Mouse (Mus musculus) embryonic facial prominence, embryonic 15.5 days (tissue): Measurements from ENCODE around the gene Fhit. TPM values are rescaled to one million over a fixed set of nuclear protein-coding genes. Genes with fewer than 3 reads are reported as not detected.

Source experiments
- ATAC-seq: fragments of 200-750 bp; cut with Nextera tagmentation; 2 replicates; pipeline ENCODE4 v1.8.0; 2017; ENCODE audit warnings: low read depth, moderate TSS enrichment; ENCODE audit not compliant: insufficient number of reproducible peaks, low FRiP score, low TSS enrichment
- H3K27ac ChIP-seq: fragments of 300-500 bp; sonication (generic); replicated peaks from 2 replicates; pipeline ENCODE4 v1.5.1; 2015; ENCODE audit warnings: mild to moderate bottlenecking, inconsistent platforms
- H3K27me3 ChIP-seq: fragments of 300-500 bp; sonication (generic); 2 replicates; pipeline ENCODE4 v1.6.1; 2015; ENCODE audit warnings: inconsistent platforms
- H3K36me3 ChIP-seq: fragments of 300-500 bp; sonication (generic); 2 replicates; pipeline ENCODE4 v1.6.1; 2015; ENCODE audit warnings: mild to moderate bottlenecking, inconsistent platforms
- H3K4me1 ChIP-seq: fragments of 300-500 bp; sonication (generic); 2 replicates; pipeline ENCODE4 v1.6.1; 2015; ENCODE audit warnings: inconsistent platforms
- H3K4me2 ChIP-seq: fragments of 300-500 bp; sonication (generic); replicated peaks from 2 replicates; pipeline ENCODE4 v1.6.1; 2015; ENCODE audit warnings: mild to moderate bottlenecking, inconsistent platforms
- H3K4me3 ChIP-seq: fragments of 300-500 bp; sonication (generic); replicated peaks from 2 replicates; pipeline ENCODE4 v1.5.1; 2015; ENCODE audit warnings: mild to moderate bottlenecking, inconsistent platforms
- H3K9ac ChIP-seq: fragments of 300-500 bp; sonication (generic); 2 replicates; pipeline ENCODE4 v1.6.1; 2015; ENCODE audit warnings: inconsistent platforms
- H3K9me3 ChIP-seq: fragments of 300-500 bp; sonication (generic); replicated peaks from 2 replicates; pipeline ENCODE4 v1.6.1; 2016; ENCODE audit warnings: inconsistent platforms
- WGBS: fragments of 180-500 bp; shearing (Covaris S2); methylation state at CpG from one replicate; pipeline ENCODE4 v1.1.7; 2015; 5-methylcytosine and 5-hydroxymethylcytosine counted together
- polyA plus RNA-seq: library from polyadenylated mRNA; unstranded; fragments of >200 nt; fragmentation: Nextera tagmentation; extraction: Ambion mirVana; gene quantifications from 2 replicates; pipeline ENCODE4 v1.2.1, GENCODE M21; 2015

Gene Fhit
- polyA plus RNA-seq, 1 experiment from 2014 or later = 8.7 TPM

GRCm38 (mm10) chr14:10423499-10423898, 738.3 kb downstream of the Fhit start:
- ATAC-seq = no peak
- H3K9ac ChIP-seq = no peak overlapping the region
- H3K4me3 ChIP-seq = no peak overlapping the region
- no peak overlapping the region for H3K4me2 ChIP-seq
- H3K27ac ChIP-seq = no peak overlapping the region
- no peaks in the 10 kb centered on the region for H3K9me3 ChIP-seq
- H3K36me3 ChIP-seq = no peaks in the 10 kb centered on the region
- H3K4me1 ChIP-seq = no peaks in the 10 kb centered on the region
- WGBS = 75% methylated on average over 3 of the region's 3 CpGs
- no peaks in the 10 kb centered on the region for H3K27me3 ChIP-seq

- WGBS = 61% methylated on average over 1 of the region's 1 CpGs
Measured at GRCm38 (mm10) chr14:10422261-10422660, 739.6 kb downstream of the Fhit start.

GRCm38 (mm10) chr14:10415068-10415467, 746.8 kb downstream of the Fhit start:
- Histone ChIP-seq H3K4me2 (no peak overlapping the region), H3K4me3 (no peak overlapping the region), H3K4me1 (no peaks in the 10 kb centered on the region), H3K36me3 (no peaks in the 10 kb centered on the region), H3K9me3 (no peaks in the 10 kb centered on the region), H3K27me3 (no peaks in the 10 kb centered on the region), H3K9ac (no peak overlapping the region), H3K27ac (no peak overlapping the region)
- ATAC-seq = no peak
- 79% methylated on average over 5 of the region's 5 CpGs for WGBS

More at GRCm38 (mm10) chr14:10422261-10422660, 739.6 kb downstream of the Fhit start:
- Histone ChIP-seq H3K36me3 (no peaks in the 10 kb centered on the region), H3K9ac (no peak overlapping the region), H3K9me3 (no peaks in the 10 kb centered on the region), H3K4me3 (no peak overlapping the region), H3K4me2 (no peak overlapping the region), H3K27me3 (no peaks in the 10 kb centered on the region), H3K4me1 (no peaks in the 10 kb centered on the region), H3K27ac (no peak overlapping the region)
- no peak for ATAC-seq

GRCm38 (mm10) chr14:10409306-10409962, 752.4 kb downstream of the Fhit start:
- H3K4me2 ChIP-seq = no peak overlapping the region
- H3K27ac ChIP-seq = no peak overlapping the region
- H3K4me3 ChIP-seq = no peak overlapping the region
- WGBS = 96% methylated on average over 3 of the region's 3 CpGs
- H3K36me3 ChIP-seq = no peaks in the 10 kb centered on the region
- H3K9me3 ChIP-seq = no peaks in the 10 kb centered on the region
- no peaks in the 10 kb centered on the region for H3K4me1 ChIP-seq
- H3K9ac ChIP-seq = no peak overlapping the region
- ATAC-seq = no peak
- no peaks in the 10 kb centered on the region for H3K27me3 ChIP-seq

- Histone ChIP-seq H3K36me3 (no peaks in the 10 kb centered on the region), H3K9me3 (no peaks in the 10 kb centered on the region), H3K9ac (no peak overlapping the region), H3K27me3 (no peaks in the 10 kb centered on the region), H3K4me1 (no peaks in the 10 kb centered on the region), H3K4me2 (no peak overlapping the region), H3K4me3 (no peak overlapping the region), H3K27ac (no peak overlapping the region)
- WGBS = 58% methylated on average over 1 of the region's 1 CpGs
- no peak for ATAC-seq
Measured at GRCm38 (mm10) chr14:10405346-10405745, 756.5 kb downstream of the Fhit start.

- 64% methylated on average over 5 of the region's 5 CpGs for WGBS
- no peaks in the 10 kb centered on the region for H3K9me3 ChIP-seq
Measured at GRCm38 (mm10) chr14:10367783-10368680, 793.8 kb downstream of the Fhit start.

GRCm38 (mm10) chr14:10366808-10367207, 795.0 kb downstream of the Fhit start:
- WGBS = 90% methylated on average over 4 of the region's 4 CpGs
- Histone ChIP-seq H3K9me3 (no peaks in the 10 kb centered on the region), H3K27me3 (no peaks in the 10 kb centered on the region), H3K4me2 (no peak overlapping the region), H3K9ac (no peak overlapping the region), H3K27ac (no peak overlapping the region), H3K4me1 (no peaks in the 10 kb centered on the region), H3K4me3 (no peak overlapping the region), H3K36me3 (no peaks in the 10 kb centered on the region)
- no peak for ATAC-seq

More at GRCm38 (mm10) chr14:10367783-10368680, 793.8 kb downstream of the Fhit start:
- Histone ChIP-seq H3K4me1 (no peaks in the 10 kb centered on the region), H3K4me2 (no peak overlapping the region), H3K27ac (no peak overlapping the region), H3K27me3 (no peaks in the 10 kb centered on the region), H3K4me3 (no peak overlapping the region), H3K36me3 (no peaks in the 10 kb centered on the region), H3K9ac (no peak overlapping the region)
- ATAC-seq = no peak

GRCm38 (mm10) chr14:10364281-10364680, 797.6 kb downstream of the Fhit start:
- H3K27ac ChIP-seq = no peak overlapping the region
- no peaks in the 10 kb centered on the region for H3K36me3 ChIP-seq
- H3K27me3 ChIP-seq = no peaks in the 10 kb centered on the region
- no peak overlapping the region for H3K4me2 ChIP-seq
- H3K9ac ChIP-seq = no peak overlapping the region
- no peak for ATAC-seq
- no peaks in the 10 kb centered on the region for H3K4me1 ChIP-seq
- H3K4me3 ChIP-seq = no peak overlapping the region
- H3K9me3 ChIP-seq = no peaks in the 10 kb centered on the region
- 71% methylated on average over 6 of the region's 6 CpGs for WGBS

GRCm38 (mm10) chr14:10363306-10363705, 798.5 kb downstream of the Fhit start:
- Histone ChIP-seq H3K9ac (no peak overlapping the region), H3K9me3 (no peaks in the 10 kb centered on the region), H3K4me2 (no peak overlapping the region), H3K27me3 (no peaks in the 10 kb centered on the region), H3K4me3 (no peak overlapping the region), H3K27ac (no peak overlapping the region), H3K4me1 (no peaks in the 10 kb centered on the region), H3K36me3 (no peaks in the 10 kb centered on the region)
- ATAC-seq = no peak
- 24% methylated on average over 1 of the region's 1 CpGs for WGBS

GRCm38 (mm10) chr14:10345905-10346304, 815.9 kb downstream of the Fhit start:
- no peaks in the 10 kb centered on the region for H3K27me3 ChIP-seq

GRCm38 (mm10) chr14:10344064-10344463, 817.8 kb downstream of the Fhit start:
- no peaks in the 10 kb centered on the region for H3K4me1 ChIP-seq
- H3K9ac ChIP-seq = no peak overlapping the region
- 71% methylated on average over 1 of the region's 1 CpGs for WGBS
- no peak overlapping the region for H3K4me3 ChIP-seq
- no peak overlapping the region for H3K27ac ChIP-seq
- no peaks in the 10 kb centered on the region for H3K27me3 ChIP-seq
- H3K36me3 ChIP-seq = no peaks in the 10 kb centered on the region
- no peaks in the 10 kb centered on the region for H3K9me3 ChIP-seq
- no peak overlapping the region for H3K4me2 ChIP-seq
- ATAC-seq = no peak

More at GRCm38 (mm10) chr14:10345905-10346304, 815.9 kb downstream of the Fhit start:
- Histone ChIP-seq H3K27ac (no peak overlapping the region), H3K9ac (no peak overlapping the region), H3K4me3 (no peak overlapping the region), H3K4me2 (no peak overlapping the region), H3K9me3 (no peaks in the 10 kb centered on the region), H3K36me3 (no peaks in the 10 kb centered on the region), H3K4me1 (no peaks in the 10 kb centered on the region)
- no peak for ATAC-seq
